Mouse (Mus musculus): ENCODE results near the gene Arhgap1. TPM values are rescaled to one million over a fixed set of nuclear protein-coding genes. Genes with fewer than 3 reads are reported as not detected.
"Not testable (repeated sequence)": the region's sequence is repeated elsewhere in the genome, so short reads cannot be mapped to it uniquely, and the experiment has no call there.

Gene Arhgap1
- 10 to 100 TPM; 50.3 to 51.9 TPM for total RNA-seq (2021)

DNA sequence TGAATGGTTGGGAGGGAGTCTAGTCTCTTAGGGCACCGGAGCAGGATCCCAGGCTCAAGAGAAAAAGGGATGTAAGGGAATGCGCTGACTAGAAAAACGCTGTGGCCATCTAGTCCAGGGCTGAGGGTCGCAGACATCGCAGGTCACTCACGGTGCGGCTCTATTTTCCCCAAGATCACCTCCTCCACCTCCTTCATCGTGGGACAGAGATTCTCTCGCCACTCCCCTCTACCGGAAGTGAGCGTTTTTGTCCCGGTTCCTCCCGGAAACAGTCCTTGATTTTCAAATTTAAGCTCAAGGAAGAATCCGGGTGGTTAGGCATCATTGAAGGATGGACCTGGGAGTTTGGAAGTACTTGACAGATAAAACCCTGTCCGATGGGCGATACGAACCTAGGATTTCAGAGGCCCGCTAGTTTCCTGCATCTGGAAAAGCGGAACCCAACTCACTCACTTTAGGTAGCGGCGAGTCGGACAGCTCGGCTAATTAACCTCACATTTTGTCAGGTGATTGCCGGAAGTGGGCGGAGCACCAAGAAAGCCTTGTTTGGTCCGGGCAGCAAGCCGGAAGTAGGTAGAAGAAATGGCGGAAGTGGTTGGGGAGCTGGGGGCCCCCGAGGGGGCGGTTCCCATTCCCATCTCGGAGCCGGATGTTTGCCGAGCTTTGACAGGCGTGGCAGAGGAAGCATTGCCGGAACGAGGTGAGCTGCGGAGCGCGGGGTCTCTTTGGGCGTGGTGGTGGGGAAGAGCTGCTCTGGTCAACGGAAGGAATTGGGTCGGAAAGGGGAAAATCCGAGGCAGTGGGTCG lies at the start of gene Arhgap1, which contains the start of gene Zfp408:
Gene Arhgap1 (plus strand): TSS at position 308 of the 807 bp plus-strand sequence.
Gene Zfp408 (minus strand): TSS at position 239 of the 807 bp plus-strand sequence.
- intact Hi-C loops (cut with DNase I): no loop called here
- peak; percentile 98 to 99 for DNase-seq

DNA sequence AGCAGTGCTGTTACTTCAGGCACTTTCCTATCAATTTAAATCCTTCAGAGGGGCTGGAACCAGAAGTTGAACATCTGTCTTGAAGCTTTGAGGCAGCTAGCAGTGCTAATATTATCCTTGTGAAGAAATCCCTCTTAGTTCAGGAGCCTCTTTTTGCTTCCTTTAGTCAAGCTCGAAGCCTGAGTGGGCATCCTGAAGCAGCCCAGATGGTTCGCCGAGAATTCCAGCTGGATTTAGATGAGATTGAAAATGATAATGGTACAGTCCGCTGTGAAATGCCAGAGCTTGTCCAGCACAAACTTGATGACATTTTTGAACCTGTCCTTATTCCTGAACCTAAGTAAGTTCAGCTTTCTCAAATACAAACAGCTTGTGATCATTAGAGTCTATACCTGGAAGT lies 49.2 kb upstream of the Arhgap1 start:
- no peak for DNase-seq
- intact Hi-C loops (cut with DNase I): loop anchor here (5.0 kb wide), 1 partner anchor 33 kb away; no protein-coding TSS in a partner anchor

DNA sequence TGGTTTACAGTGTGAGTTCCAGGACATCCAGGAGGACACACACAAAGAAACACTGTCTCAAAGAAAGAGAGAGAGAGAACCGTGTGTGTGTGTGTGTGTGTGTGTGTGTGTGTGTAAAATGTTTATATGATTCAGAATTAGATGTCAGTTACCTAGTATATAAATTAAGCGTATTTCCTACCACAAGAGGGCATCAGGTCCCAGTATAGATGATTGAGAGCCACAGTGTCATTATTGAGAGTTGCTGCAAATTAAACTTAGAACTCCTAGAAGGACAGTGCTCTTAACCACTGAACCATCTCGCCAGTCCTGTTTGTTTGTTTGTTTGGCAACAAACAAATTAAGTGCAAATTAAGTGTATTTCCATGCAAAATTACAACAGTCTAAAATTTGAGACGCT lies 47.3 kb upstream of the Arhgap1 start:
- intact Hi-C loops (cut with DNase I): loop anchor here (5.0 kb wide), 1 partner anchor 35 kb away; no protein-coding TSS in a partner anchor
- DNase-seq: no peak

DNA sequence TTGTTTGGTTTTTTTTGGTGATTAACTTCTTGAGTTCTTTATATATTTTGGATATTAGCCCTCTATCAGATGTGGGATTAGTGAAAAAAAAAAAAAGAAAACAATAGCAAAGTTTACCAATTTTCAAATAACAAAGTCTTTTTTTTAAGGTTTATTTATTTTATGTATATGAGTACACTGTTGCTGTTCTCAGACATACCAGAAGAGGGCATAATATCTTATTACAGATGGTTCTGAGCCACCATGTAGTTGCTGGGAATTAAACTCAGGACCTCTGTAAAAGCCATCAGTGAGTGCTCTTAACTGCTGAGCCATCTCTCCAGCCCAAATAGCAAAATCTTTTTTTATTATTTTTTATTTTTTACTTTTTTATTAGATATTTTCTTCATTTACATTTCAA lies 40.3 kb upstream of the Arhgap1 start:
- intact Hi-C loops (cut with DNase I); DNase-seq: not testable (repeated sequence)

DNA sequence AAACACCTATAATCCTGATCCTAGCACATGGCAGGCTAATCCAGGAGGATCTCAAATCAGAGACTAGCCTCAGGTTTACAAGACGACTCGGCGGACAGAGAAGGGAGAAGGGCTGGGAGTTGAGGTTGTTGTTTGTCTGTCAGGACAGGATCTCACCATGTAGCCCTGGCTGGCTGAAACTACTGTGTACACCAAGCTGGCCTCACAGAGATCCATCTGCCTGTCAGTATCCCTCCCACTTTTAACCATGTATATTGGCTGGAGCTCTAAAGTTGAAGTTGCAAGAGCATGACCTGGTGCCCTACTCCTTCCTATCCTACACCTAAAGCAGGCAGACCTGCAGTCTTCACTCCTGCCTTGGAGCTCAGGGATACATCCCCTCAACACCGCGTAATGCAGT lies 27.3 kb upstream of the Arhgap1 start:
- no peak for DNase-seq
- intact Hi-C loops (cut with DNase I): no loop called here

DNA sequence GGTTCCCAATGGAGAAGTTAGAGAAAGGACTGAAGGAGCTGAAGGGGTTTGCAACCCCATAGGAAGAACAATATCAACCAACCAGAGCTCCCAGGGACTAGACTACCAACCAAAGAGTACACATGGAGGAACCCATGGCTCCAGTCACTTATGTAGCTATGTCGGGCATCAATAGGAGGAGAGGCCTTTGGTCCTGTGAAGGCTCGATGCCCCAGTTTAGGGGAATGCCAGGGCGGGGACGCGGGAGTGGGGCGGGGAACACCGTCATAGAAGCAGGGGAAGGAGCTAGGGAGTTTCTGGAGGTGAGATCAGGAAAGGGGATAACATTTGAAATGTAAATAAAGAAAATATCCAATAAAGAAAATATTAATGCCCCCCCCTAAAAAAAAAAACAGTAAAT lies 26.3 kb upstream of the Arhgap1 start:
- DNase-seq; intact Hi-C loops (cut with DNase I): not testable (repeated sequence)

DNA sequence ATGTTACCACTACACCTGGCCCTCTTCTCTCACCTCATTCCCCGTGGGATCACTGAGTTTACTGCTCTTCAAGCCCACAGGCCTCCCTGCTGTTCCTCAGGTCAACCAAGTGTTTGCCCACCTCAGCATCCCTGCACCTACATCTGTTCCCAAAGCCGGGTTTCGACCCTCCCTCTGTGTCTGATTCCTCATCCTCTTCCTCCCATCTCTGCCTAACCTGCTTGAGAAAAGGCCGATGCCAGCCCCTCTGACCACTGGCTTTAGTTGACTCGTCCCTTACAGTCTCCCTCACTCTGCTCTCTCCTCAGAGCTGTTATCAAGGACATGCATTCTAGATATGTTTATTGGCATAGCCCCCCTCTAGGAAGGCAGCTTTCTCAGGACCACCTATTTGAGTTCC lies 22.2 kb upstream of the Arhgap1 start:
- intact Hi-C loops (cut with DNase I): no loop called here
- DNase-seq: no peak

DNA sequence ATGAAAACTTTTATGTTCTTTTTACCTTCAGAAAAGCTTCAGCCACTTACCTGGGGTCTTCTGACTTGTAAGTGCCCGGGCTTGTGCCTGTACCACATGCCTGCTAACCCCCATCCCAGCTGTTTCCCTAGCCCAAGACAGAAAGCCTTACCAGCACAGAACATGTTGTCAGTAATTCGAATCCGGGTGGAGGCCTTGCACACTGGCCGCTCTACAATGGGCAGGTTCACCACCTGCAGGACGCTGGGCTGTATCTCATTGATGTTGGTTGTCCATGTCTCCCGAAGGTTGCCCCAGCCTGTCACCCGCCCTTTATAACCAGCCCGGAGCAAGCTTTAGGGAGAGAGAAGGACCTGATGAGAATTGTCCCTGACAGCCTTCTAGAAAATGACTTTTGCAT lies 21.5 kb upstream of the Arhgap1 start:
- intact Hi-C loops (cut with DNase I): no loop called here

DNA sequence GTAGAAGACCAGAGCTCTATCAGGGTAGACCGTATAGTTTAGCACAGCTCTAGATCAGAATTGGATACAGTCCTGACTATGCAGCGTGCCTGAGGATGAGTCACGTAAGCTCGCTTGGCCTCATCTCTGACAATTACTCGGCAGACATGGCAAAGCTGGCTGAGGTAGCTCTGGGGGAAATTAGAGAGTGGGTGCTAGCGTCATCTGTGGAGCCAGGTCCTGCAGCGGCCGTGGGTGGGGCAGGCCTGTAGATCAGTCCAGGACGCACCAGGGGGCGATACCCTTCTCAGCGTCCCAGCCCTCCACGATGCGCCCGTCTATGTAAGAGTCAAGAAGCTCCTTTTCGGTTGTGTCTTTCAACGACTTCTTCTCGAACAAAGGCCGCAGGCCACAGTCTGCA lies 20.0 kb upstream of the Arhgap1 start:
- DNase-seq: no peak
- intact Hi-C loops (cut with DNase I): no loop called here

More for the DNA sequence above, 21.5 kb upstream of the Arhgap1 start:
- no peak for DNase-seq

DNA sequence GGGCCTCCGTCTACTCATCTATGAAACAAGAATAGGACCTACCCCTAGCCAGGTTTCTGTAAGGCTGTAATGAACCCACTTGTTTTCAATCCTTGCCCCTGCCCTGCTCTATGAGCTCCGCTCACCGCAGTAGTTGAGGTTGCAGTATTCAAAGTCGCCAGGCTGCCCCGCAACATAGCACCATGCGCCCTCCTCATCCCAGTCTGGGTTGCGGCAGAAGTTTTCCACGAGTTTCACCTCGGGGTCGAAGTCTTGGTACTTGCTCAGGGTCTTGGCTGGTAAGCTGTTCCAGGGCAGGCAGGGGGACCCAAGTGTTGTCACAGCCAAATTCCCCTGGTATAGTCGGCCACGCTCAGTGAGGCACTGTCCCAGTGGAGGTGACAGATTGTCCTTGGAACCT lies 19.3 kb upstream of the Arhgap1 start:
- DNase-seq: no peak

DNA sequence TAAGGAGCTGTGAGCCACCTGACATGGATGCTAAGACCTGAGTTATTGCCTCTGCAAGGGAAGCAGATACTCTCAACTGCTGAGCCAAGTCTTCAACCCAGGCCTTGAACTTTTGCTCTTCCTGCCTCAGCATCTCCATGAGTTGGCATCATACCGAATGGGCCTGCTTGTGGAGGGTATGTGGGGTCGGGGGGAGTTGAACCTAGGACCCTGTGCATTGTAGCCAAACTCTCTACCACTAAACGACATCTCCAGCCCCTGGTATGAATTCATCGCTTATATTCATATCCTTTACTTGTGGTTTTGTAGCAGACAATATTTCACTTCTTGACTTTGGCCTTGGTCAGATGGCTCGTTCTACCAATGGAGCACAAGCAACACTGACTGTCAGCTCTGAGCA lies 17.8 kb upstream of the Arhgap1 start:
- intact Hi-C loops (cut with DNase I): no loop called here
- no peak for DNase-seq

More for the DNA sequence above, 19.3 kb upstream of the Arhgap1 start:
- intact Hi-C loops (cut with DNase I): no loop called here

DNA sequence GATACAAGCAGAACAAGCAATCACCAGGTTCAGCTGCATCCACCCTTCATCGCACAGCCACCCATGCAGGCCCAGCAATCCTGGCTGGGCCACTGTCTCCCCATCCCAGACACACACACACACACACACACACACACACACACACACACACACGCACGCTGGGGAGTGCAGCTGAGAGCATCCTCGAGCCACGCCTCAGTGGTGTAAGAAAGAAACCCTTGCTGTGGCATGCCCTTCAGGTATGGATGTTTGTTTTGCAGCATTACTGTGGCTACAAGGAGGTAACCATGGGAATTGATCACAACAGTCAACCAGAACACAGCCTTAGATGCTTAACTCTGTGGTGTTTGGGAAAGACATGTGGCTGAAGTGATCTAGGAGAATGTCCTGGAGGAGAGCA lies 17.3 kb upstream of the Arhgap1 start:
- DNase-seq: no peak
- intact Hi-C loops (cut with DNase I): no loop called here

DNA sequence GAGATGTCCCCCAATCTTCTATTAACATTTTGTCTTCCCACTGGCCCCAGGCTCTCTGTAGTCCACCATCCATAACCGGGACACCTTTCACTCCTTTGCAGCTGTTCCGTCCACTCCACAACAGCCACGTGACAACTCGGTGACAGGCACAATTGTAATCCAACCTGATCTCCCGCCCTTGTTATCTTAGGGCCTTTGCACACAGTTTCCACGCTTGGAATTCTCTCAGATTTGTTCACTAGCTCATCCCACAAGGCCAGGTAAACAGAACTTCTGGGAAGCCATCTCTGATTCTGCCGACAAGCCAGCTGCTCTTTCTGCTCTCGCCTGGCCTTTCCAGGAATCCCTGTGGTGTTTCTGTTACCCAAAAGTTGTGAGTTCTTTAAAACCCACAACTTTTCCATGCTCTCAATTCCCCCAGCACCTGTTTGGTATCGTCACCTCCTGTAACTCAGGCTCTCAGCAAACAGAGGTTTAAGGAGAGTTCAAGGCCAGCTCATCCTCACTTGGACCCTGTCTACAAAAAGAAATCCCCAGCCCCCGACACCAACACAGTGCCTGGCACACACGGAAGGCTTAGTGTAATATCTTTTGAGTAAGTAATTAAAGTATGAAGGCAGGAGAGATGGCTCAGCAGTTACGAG lies 16.2 kb upstream of the Arhgap1 start:
- no peak for DNase-seq
- intact Hi-C loops (cut with DNase I): no loop called here

DNA sequence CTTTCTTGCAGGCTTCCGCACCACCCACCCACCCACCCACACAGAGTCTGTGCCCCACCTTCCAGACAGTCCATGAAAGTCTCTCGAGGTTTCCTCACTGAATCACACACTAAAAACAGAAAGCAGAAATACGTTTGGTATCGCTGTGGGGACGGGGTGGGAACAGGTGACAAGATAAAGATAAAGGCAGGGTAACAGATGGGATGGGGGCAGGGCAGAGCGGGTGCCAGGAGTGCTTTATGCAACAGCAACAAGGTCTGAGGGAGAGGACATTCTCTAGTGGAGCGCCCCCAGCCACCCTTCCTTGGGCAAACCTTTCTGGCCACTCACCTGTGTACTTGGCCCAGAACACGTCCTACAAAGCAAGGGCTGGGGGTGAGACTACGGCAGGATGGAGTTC lies 14.8 kb upstream of the Arhgap1 start:
- DNase-seq: no peak
- intact Hi-C loops (cut with DNase I): no loop called here

DNA sequence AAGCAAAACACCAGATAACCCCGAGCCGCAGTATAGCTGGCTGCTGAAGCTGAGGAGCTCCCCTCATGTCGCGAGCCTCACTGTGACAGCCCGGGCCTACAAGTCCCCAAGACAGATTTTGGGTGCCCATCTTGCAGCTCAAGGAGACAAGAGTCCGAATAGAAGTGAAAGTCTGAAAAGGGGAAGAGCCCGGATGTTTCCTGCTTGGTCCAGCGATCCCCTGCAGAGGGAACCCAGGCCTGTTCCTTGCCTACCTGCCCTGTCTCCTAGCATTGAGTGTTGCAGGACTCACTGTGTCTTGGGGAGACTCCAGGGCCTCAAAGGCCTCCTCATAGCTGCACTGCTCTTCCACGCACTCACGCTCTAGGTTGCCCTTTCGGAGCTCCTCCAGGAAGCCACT lies 14.2 kb upstream of the Arhgap1 start:
- no peak for DNase-seq
- intact Hi-C loops (cut with DNase I): no loop called here

DNA sequence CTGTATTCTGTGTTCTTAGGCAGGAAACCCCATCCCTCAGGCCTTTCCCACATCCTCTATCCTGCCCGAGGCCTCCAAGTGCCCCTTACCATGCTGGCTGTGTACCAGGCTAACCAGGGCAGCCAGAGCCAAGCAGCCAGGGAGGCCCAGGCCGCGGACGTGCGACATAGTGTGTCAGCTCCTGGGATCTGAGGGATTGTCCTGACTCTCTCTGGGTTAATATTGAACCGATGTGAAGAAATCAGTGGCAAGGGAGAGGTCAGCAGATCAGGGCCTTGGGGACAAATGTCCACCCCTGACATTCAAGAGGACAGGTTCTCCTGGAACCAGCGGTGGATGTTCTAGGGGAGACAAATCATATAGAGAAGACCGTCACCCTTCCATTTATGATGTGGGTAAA lies 13.4 kb upstream of the Arhgap1 start, which contains the start of gene F2:
Gene F2 (minus strand): TSS at position 186 of the 400 bp plus-strand sequence.
- intact Hi-C loops (cut with DNase I): no loop called here
- DNase-seq: no peak

DNA sequence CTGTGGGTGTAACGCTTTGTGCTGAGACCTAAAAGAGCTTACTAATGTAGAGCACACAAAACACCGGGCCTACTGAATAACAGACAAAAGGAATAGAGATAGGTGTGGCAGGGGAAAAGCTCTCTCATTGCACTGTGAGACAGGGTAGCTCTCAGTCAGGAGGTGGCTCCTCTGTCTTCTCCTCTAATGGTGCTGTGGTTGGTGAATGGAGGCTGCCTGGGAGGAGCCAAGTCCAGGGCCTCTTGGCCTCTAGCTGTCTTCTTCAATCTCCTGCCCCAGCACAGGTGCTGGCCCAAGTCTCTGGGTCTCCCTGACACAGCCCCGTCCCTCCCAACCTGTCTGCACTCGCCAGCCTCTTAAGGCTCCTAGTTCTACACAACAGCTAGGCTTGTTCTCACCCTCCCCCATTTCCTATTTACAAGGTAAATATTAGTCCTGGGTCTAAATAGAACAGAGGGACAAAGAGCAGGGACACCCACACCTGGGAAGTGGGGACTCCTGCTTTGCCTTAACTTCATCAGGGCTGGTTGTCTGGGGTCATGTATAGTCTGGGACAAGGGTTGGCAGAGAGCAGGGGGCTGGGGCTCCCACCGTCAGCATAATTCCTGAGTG lies 12.8 kb upstream of the Arhgap1 start:
- intact Hi-C loops (cut with DNase I): no loop called here
- no peak for DNase-seq

DNA sequence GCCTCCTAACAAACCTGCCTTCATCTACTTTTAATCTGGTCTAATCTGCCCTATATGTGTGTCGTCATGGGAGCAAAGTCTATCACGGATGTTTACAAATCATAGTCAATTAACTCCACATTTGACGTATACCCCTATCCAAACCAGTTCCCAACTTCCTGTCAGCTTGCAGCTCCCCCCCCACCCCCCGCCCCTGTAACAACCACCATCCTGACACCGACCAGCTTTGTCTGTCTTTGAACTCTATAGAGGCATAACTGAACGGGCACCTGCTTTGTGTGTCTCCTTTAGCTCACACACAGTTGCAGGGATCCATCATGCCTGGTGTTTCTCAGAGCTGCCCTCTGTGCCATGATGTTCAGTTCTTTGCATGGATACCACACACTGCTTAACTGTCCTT lies 10.7 kb upstream of the Arhgap1 start:
- DNase-seq: no peak
- intact Hi-C loops (cut with DNase I): no loop called here

DNA sequence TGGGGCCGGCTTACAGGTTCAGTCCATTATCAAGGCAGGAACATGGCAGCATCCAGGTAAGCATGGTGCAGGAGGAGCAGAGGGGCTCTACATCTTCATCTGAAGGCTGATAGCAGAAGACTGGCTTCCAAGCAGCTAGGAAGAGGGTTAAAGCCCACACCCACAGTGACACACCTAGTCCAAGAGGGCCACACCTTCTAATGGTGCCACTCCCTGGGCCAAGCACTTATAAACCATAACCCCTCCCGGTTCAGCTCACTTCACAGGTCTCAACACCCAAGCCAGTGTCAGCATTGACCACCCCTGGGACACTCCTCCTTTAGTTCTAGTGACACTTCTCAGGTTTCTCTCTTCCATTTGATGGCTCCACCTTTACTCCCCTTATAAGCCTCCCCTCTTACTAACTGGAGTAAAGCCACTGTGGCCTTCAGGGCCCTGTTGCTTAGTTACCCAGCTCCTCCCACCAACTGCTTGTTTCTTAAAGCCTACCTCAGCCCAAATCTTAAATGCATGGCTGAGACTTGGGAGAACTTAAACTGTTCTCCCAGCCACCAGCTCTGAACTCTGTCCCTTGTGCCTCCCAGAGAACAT lies 6.7 kb upstream of the Arhgap1 start:
- intact Hi-C loops (cut with DNase I): no loop called here

DNA sequence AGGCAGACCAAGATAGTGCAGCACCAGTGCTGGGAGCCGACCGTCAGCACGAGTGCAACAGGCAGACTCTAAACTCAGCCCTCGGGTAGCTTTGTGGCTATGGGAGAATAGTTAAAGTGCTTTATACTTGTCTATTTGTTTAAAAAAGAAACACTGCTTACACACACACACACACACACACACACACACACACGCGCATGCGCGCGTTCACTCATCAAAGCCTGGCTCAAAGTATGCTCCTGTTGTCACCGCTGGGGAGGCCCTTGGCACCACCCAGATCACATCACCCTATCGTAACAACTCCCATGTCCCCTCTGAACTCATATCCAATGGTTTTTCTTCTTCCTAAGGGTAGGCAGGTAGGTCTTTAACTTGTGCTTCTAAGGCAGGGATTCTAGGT lies 5.6 kb upstream of the Arhgap1 start:
- no peak for DNase-seq
- intact Hi-C loops (cut with DNase I): no loop called here

More for the DNA sequence above, 6.7 kb upstream of the Arhgap1 start:
- DNase-seq: no peak

DNA sequence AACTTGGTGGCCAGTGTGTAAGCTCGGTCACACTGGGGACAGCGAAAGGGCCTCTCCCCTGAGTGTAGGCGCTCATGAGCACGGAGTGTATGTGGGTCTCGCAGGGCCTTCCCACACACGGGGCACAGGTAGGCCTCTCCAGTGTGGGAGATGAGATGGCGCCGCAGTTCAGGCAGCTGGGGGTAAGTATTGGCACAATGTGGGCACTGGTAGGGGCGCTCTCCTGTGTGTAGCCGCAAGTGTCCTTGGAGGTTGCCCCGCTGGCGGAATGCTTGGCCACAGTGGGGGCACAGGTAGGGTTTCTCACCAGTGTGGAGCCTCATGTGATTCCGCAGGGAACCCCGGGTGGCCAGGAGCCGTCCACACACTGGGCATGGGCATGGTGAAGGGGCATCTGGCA lies 4.3 kb upstream of the Arhgap1 start:
- intact Hi-C loops (cut with DNase I): no loop called here
- DNase-seq: no peak

All from heart, postnatal 10 days (tissue).